In the genomic region with DNA sequence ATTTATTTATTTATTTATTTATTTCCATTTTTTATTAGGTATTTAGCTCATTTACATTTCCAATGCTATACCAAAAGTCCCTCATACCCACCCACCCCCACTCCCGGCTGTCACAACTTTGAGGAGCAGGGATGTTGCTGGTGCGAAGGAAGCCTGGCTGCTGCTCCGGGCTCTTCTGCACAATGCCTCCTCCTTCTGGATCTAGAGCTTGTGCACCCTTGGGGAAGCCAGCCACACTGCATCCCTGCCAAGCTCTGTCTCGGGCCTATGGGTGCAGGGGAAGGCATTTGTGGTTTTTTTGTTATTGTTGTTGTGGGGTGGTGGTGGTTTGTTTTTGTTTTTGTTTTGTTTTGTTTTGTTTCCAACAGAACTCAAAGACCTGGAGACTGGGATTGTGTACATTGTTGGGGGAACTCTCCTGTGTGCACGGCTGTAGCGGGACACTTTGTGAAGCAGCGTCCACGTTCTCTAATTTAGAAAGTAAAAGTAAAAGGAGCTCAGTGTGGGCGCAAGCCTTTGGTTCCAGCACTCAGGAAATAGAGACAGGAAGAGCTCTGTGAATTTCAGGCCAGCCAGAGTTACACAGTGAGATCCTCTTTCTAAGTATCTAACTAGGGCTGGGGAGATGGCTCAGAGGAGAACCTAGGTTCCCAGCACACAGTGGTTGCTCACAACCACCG, we compare ENCODE assay signal across 8 mouse cellular contexts. TPM values are rescaled to one million over a fixed set of nuclear protein-coding genes. Genes with fewer than 3 reads are reported as not detected.
DNase-seq lines count a peak whose midpoint lies in the region; ATAC-seq lines count a peak whose summit lies in the region.

No protein-coding gene starts in this region.

- 0 out of 2 replicates have a peak overlapping the region, but pooled peaks have one; percentile 5 for H3K4me2 ChIP-seq in hindbrain, embryonic 11.5 days (replicated peaks; ENCODE audit: low read depth, low read length)
- peak overlapping the region; percentile 72 for H3K4me2 ChIP-seq in liver, embryonic 11.5 days

- DNase-seq in layer of hippocampus, adult 9-11 months = peak; percentile 40
- no peak for DNase-seq in layer of hippocampus, adult 8-10 months (ENCODE audit: low spot score in 2 of 2)
- peak; percentile 32 for DNase-seq in hindbrain, embryonic 11.5 days (ENCODE audit: low spot score)
- DNase-seq in liver, embryonic 11.5 days (ENCODE audit: low spot score) = no peak
- DNase-seq in frontal cortex, postnatal 25 days (ENCODE audit: low spot score in 2 of 2) = no peak
- DNase-seq in urinary bladder, postnatal 14 days (ENCODE audit: low spot score) = no peak

- WGBS in hindbrain, embryonic 11.5 days = 68% methylated on average over 10 of the region's 10 CpGs
- WGBS in liver, embryonic 11.5 days = 42% methylated on average over 10 of the region's 10 CpGs

- no peak overlapping the region for H3K4me3 ChIP-seq in hindbrain, embryonic 11.5 days (ENCODE audit: low read depth, low read length)
- H3K4me3 ChIP-seq in liver, embryonic 11.5 days (ENCODE audit: low read depth, low read length) = peak overlapping the region; percentile 37

- ATAC-seq in erythroblast, adult 5-6 weeks (replicated peaks; ENCODE audit: low FRiP score, poor library complexity, severe bottlenecking) = peak; percentile 22
- peak; percentile 38; the same call in 1 of the 2 replicates for ATAC-seq in hindbrain, embryonic 11.5 days (ENCODE audit: low FRiP score)
- ATAC-seq in liver, embryonic 11.5 days (replicated peaks; ENCODE audit: low FRiP score) = 0 out of 2 replicates have a peak, but pooled peaks have one; percentile 4
- peak; percentile 68 for ATAC-seq in monocyte, adult 5-6 weeks (replicated peaks; ENCODE audit: insufficient number of reproducible peaks, low FRiP score, low TSS enrichment, poor library complexity, severe bottlenecking)

- H3K36me3 ChIP-seq in hindbrain, embryonic 11.5 days (ENCODE audit: control insufficient read depth, insufficient read depth, low read length) = no peaks in the 10 kb centered on the region
- no peaks in the 10 kb centered on the region for H3K36me3 ChIP-seq in liver, embryonic 11.5 days (ENCODE audit: control insufficient read depth, insufficient read depth, low read length)

- H3K27ac ChIP-seq in hindbrain, embryonic 11.5 days (ENCODE audit: low read depth, low read length) = no peak overlapping the region
- H3K27ac ChIP-seq in liver, embryonic 11.5 days (ENCODE audit: low read depth, low read length) = peak overlapping the region; percentile 73

- H3K9me3 ChIP-seq in hindbrain, embryonic 11.5 days (ENCODE audit: control insufficient read depth, low read length) = no peaks in the 10 kb centered on the region
- no peaks in the 10 kb centered on the region for H3K9me3 ChIP-seq in liver, embryonic 11.5 days (ENCODE audit: control insufficient read depth, low read length)

- peaks cover 4% of the 10 kb centered on the region for H3K4me1 ChIP-seq in hindbrain, embryonic 11.5 days (replicated peaks; ENCODE audit: control insufficient read depth, insufficient read depth, low read length)
- peaks cover 8% of the 10 kb centered on the region for H3K4me1 ChIP-seq in liver, embryonic 11.5 days (replicated peaks; ENCODE audit: control insufficient read depth, insufficient read depth, low read length)

- H3K27me3 ChIP-seq in hindbrain, embryonic 11.5 days (ENCODE audit: control insufficient read depth, insufficient read depth, low read length) = no peaks in the 10 kb centered on the region
- no peaks in the 10 kb centered on the region for H3K27me3 ChIP-seq in liver, embryonic 11.5 days (replicated peaks; ENCODE audit: control insufficient read depth, insufficient read depth, low read length)

- no peak overlapping the region for H3K9ac ChIP-seq in hindbrain, embryonic 11.5 days (ENCODE audit: low read depth, low read length)
- peak overlapping the region; percentile 57 for H3K9ac ChIP-seq in liver, embryonic 11.5 days (ENCODE audit: low read depth, low read length)

RNA-seq across cellular contexts. Expression of gene Aqp11, which starts 10.6 kb away (rescaled TPM):
- 10 to 100 TPM; 31.3 to 38.5 (median 34.4) TPM for total RNA-seq in layer of hippocampus, adult 8-10 months (2022)
- total RNA-seq in erythroblast, adult 5-6 weeks (2015; ENCODE audit: low replicate concordance) = 3.5 TPM in 1 of 2 replicates, not detected in the other
- 0.34 and 2.1 TPM in 2 replicates for total RNA-seq in erythroblast, adult 5-6 weeks (2017; ENCODE audit: low replicate concordance)
- polyA plus RNA-seq in hindbrain, embryonic 11.5 days (2014; fragmentation: Nextera tagmentation; extraction: Ambion mirVana) = 4.2 and 6.3 TPM in 2 replicates
- polyA plus RNA-seq in liver, embryonic 11.5 days (2014; fragmentation: Nextera tagmentation; extraction: Ambion mirVana) = 18.9 and 19.8 TPM in 2 replicates
- 0.39 to 0.53 TPM in 2 of 3 replicates, not detected in the other for total RNA-seq in monocyte, adult 5-6 weeks (2017)

RNA-seq across cellular contexts. Expression of gene Pak1, which starts 39.7 kb away (rescaled TPM):
- total RNA-seq in layer of hippocampus, adult 8-10 months (2022) = 100 to 1,000 TPM; 216 to 243 (median 233) TPM
- 13.6 and 14.0 TPM in 2 replicates for total RNA-seq in erythroblast, adult 5-6 weeks (2015; ENCODE audit: low replicate concordance)
- 9.3 and 14.5 TPM in 2 replicates for total RNA-seq in erythroblast, adult 5-6 weeks (2017; ENCODE audit: low replicate concordance)
- polyA plus RNA-seq in hindbrain, embryonic 11.5 days (2014; fragmentation: Nextera tagmentation; extraction: Ambion mirVana) = 88.8 and 104 TPM in 2 replicates
- 15.2 and 15.4 TPM in 2 replicates for polyA plus RNA-seq in liver, embryonic 11.5 days (2014; fragmentation: Nextera tagmentation; extraction: Ambion mirVana)
- 9.9 to 21.3 TPM (median 14.8 TPM) in 3 replicates for total RNA-seq in monocyte, adult 5-6 weeks (2017)

RNA-seq across cellular contexts. Expression of gene Clns1a, which starts 52.2 kb away (rescaled TPM):
- total RNA-seq in layer of hippocampus, adult 8-10 months (2022) = 10 to 100 TPM; 80.7 to 94.0 (median 88.3) TPM
- total RNA-seq in erythroblast, adult 5-6 weeks (2015; ENCODE audit: low replicate concordance) = 10.2 and 28.0 TPM in 2 replicates
- 27.5 and 32.1 TPM in 2 replicates for total RNA-seq in erythroblast, adult 5-6 weeks (2017; ENCODE audit: low replicate concordance)
- polyA plus RNA-seq in hindbrain, embryonic 11.5 days (2014; fragmentation: Nextera tagmentation; extraction: Ambion mirVana) = 256 and 272 TPM in 2 replicates
- polyA plus RNA-seq in liver, embryonic 11.5 days (2014; fragmentation: Nextera tagmentation; extraction: Ambion mirVana) = 187 and 208 TPM in 2 replicates
- total RNA-seq in monocyte, adult 5-6 weeks (2017) = 79.1 to 86.2 TPM (median 79.8 TPM) in 3 replicates

Comparison
In these comparisons a context has a peak if more than half of its experiments do, and no peak if none do; other contexts are left out.
1. DNase-seq: peak in layer of hippocampus, adult 9-11 months (single experiment) and hindbrain, embryonic 11.5 days (single experiment); none in layer of hippocampus, adult 8-10 months (0 of 2), liver, embryonic 11.5 days (single experiment), frontal cortex, postnatal 25 days (0 of 2) and urinary bladder, postnatal 14 days (single experiment).
2. ATAC-seq: peak in every context shown above with its lines; median percentile 68 in monocyte, adult 5-6 weeks; 38 in hindbrain, embryonic 11.5 days; 22 in erythroblast, adult 5-6 weeks; 4 in liver, embryonic 11.5 days.
3. RNA of gene Aqp11, which starts 10.6 kb away (total RNA-seq): 31.3 to 38.5 TPM in layer of hippocampus, adult 8-10 months; 0.34 to 3.5 TPM in erythroblast, adult 5-6 weeks and 0.39 to 0.53 TPM in monocyte, adult 5-6 weeks; every median in the first group is over 4 times any median in the second.